Mouse (Mus musculus) small intestine, adult 2 months (tissue): ENCODE data around the gene Synrg. TPM values are rescaled to one million over a fixed set of nuclear protein-coding genes. Genes with fewer than 3 reads are reported as not detected.

Experiments
- H3K27ac ChIP-seq: fragments of 200-500 bp; 2 replicates; pipeline ENCODE4 v1.5.1; 2012; ENCODE audit warnings: low read depth, low read length, control low read depth, inconsistent platforms; ENCODE audit not compliant: insufficient read depth
- H3K27me3 ChIP-seq: fragments of 200-500 bp; 2 replicates; pipeline ENCODE4 v1.6.1; 2012; ENCODE audit warnings: mild to moderate bottlenecking, moderate library complexity, low read length, inconsistent platforms; ENCODE audit not compliant: control insufficient read depth, insufficient read depth
- H3K36me3 ChIP-seq: fragments of 200-500 bp; 2 replicates; pipeline ENCODE4 v1.6.1; 2012; ENCODE audit warnings: mild to moderate bottlenecking, low read length, control low read depth, inconsistent platforms; ENCODE audit not compliant: control insufficient read depth, insufficient read depth
- H3K4me1 ChIP-seq: fragments of 200-500 bp; 2 replicates; pipeline ENCODE4 v1.6.1; 2012; ENCODE audit warnings: low read length, inconsistent platforms, mixed read lengths; ENCODE audit not compliant: control insufficient read depth, insufficient read depth, insufficient read length
- H3K4me3 ChIP-seq: fragments of 200-500 bp; 2 replicates; pipeline ENCODE4 v1.5.1; 2012; ENCODE audit warnings: low read depth, mild to moderate bottlenecking, control low read depth, inconsistent platforms, low read length, moderate library complexity
- CTCF ChIP-seq: fragments of 200-500 bp; IDR thresholded peaks from 2 replicates; pipeline ENCODE4 v1.5.1; 2012; ENCODE audit warnings: low read depth, mild to moderate bottlenecking, control low read depth, inconsistent platforms, low read length, moderate library complexity, mixed read lengths; ENCODE audit not compliant: insufficient replicate concordance, insufficient read length; ENCODE audit errors: extremely low read depth
- POLR2A ChIP-seq: fragments of 200-500 bp; IDR thresholded peaks from 2 replicates; pipeline ENCODE4 v1.6.1; 2012; ENCODE audit warnings: low read depth, mild to moderate bottlenecking, control low read depth, inconsistent platforms, low read length, moderate library complexity
- WGBS: fragments of 180-500 bp; shearing (Covaris S2); methylation state at CpG from one replicate; pipeline ENCODE4 v1.1.7; 2018; 5-methylcytosine and 5-hydroxymethylcytosine counted together
- polyA plus RNA-seq: library from polyadenylated mRNA; depleted of rRNA; stranded (reverse); fragments of >200 nt; gene quantifications from 2 replicates; pipeline ENCODE4 v1.2.3, GENCODE M21; 2012

The Synrg gene
- polyA plus RNA-seq, 1 experiment: 10.3 TPM

GRCm38 (mm10) chr11:83974561-83975346, 10.5 kb downstream of the Synrg start:
- 83% methylated on average over 7 of the region's 7 CpGs for WGBS
- Histone ChIP-seq H3K27me3 (no peaks in the 10 kb centered on the region), H3K4me1 (no peaks in the 10 kb centered on the region), H3K36me3 (peaks cover 25% of the 10 kb centered on the region), H3K27ac (no peak overlapping the region), H3K4me3 (no peak overlapping the region)
- TF ChIP-seq POLR2A (no peak), CTCF (no peak)

- Histone ChIP-seq H3K27ac (no peak overlapping the region), H3K4me3 (no peak overlapping the region), H3K27me3 (no peaks in the 10 kb centered on the region), H3K4me1 (no peaks in the 10 kb centered on the region), H3K36me3 (peaks cover 31% of the 10 kb centered on the region)
- WGBS: 97% methylated on average over 1 of the region's 1 CpGs
- TF ChIP-seq CTCF: no peak
- TF ChIP-seq POLR2A: no peak
These were observed 11.3 kb downstream of the Synrg start for GRCm38 (mm10) chr11:83975488-83975887.

- TF ChIP-seq POLR2A (no peak), CTCF (no peak)
- Histone ChIP-seq H3K36me3 (peaks cover 37% of the 10 kb centered on the region), H3K27ac (no peak overlapping the region), H3K4me1 (no peaks in the 10 kb centered on the region), H3K27me3 (no peaks in the 10 kb centered on the region), H3K4me3 (no peak overlapping the region)
- 91% methylated on average over 13 of the region's 13 CpGs for WGBS
These were observed 12.2 kb downstream of the Synrg start for GRCm38 (mm10) chr11:83976236-83976977.

GRCm38 (mm10) chr11:83977810-83978209, 13.6 kb downstream of the Synrg start:
- H3K4me3 ChIP-seq: no peak overlapping the region
- TF ChIP-seq CTCF (no peak), POLR2A (no peak)
- no peaks in the 10 kb centered on the region for H3K4me1 ChIP-seq
- H3K27me3 ChIP-seq: no peaks in the 10 kb centered on the region
- no peak overlapping the region for H3K27ac ChIP-seq
- H3K36me3 ChIP-seq: peaks cover 43% of the 10 kb centered on the region
- 93% methylated on average over 2 of the region's 2 CpGs for WGBS

GRCm38 (mm10) chr11:83979992-83980391, 15.8 kb downstream of the Synrg start:
- H3K36me3 ChIP-seq: peaks cover 56% of the 10 kb centered on the region
- TF ChIP-seq POLR2A (no peak), CTCF (no peak)

GRCm38 (mm10) chr11:83981338-83981737, 17.1 kb downstream of the Synrg start:
- H3K36me3 ChIP-seq: peaks cover 58% of the 10 kb centered on the region
- no peaks in the 10 kb centered on the region for H3K27me3 ChIP-seq
- TF ChIP-seq CTCF (no peak), POLR2A (no peak)
- no peak overlapping the region for H3K27ac ChIP-seq
- no peaks in the 10 kb centered on the region for H3K4me1 ChIP-seq
- WGBS: 85% methylated on average over 10 of the region's 10 CpGs
- H3K4me3 ChIP-seq: no peak overlapping the region

More at GRCm38 (mm10) chr11:83979992-83980391, 15.8 kb downstream of the Synrg start:
- H3K27ac ChIP-seq: no peak overlapping the region
- no peaks in the 10 kb centered on the region for H3K4me1 ChIP-seq
- no peaks in the 10 kb centered on the region for H3K27me3 ChIP-seq
- WGBS: 95% methylated on average over 6 of the region's 6 CpGs
- H3K4me3 ChIP-seq: no peak overlapping the region

- TF ChIP-seq POLR2A: no peak
- no peak for TF ChIP-seq CTCF
- no peaks in the 10 kb centered on the region for H3K4me1 ChIP-seq
- no peak overlapping the region for H3K4me3 ChIP-seq
- H3K36me3 ChIP-seq: peaks cover 53% of the 10 kb centered on the region
- no peak overlapping the region for H3K27ac ChIP-seq
- 68% methylated on average over 4 of the region's 4 CpGs for WGBS
- no peaks in the 10 kb centered on the region for H3K27me3 ChIP-seq
These were observed 27.5 kb downstream of the Synrg start for GRCm38 (mm10) chr11:83991701-83992100.
